Mouse (Mus musculus): ENCODE measurements around the gene Dcaf15.

- TF ChIP-seq CTCF (IDR thresholded peaks at IDR 0.05; ENCODE audit: low read depth, low read length) (no peak), POLR2A (IDR thresholded peaks at IDR 0.05; ENCODE audit: borderline replicate concordance, low read depth, low read length) (no peak)
Observed at GRCm38 (mm10) chr8:84065037-84065436, 39.5 kb downstream of the Dcaf15 start, which contains the start of gene Gm10643.

All from bone marrow macrophage, adult 2 months (primary cell).